Mouse (Mus musculus) embryonic facial prominence, embryonic 14.5 days (tissue): ENCODE data around the gene Pkd2l1. TPM values are rescaled to one million over a fixed set of nuclear protein-coding genes. Genes with fewer than 3 reads are reported as not detected.

Experiments used
- ATAC-seq: fragments of 200-750 bp; cut with Nextera tagmentation; 2 replicates; pipeline ENCODE4 v1.8.0; 2017; ENCODE audit warnings: low read depth, moderate number of reproducible peaks, moderate TSS enrichment
- DNase-seq: peaks from one replicate; pipeline ENCODE4 v3.0.0-alpha.2; 2015; ENCODE audit warnings: low spot score
- H3K27ac ChIP-seq: fragments of 300-500 bp; sonication (generic); replicated peaks from 2 replicates; pipeline ENCODE4 v1.5.1; 2014; ENCODE audit warnings: low read depth, mild to moderate bottlenecking, low read length, moderate library complexity
- H3K27me3 ChIP-seq: fragments of 300-500 bp; sonication (generic); replicated peaks from 2 replicates; pipeline ENCODE4 v1.6.1; 2014; ENCODE audit warnings: low read length; ENCODE audit not compliant: control insufficient read depth, insufficient read depth
- H3K36me3 ChIP-seq: fragments of 300-500 bp; sonication (generic); 2 replicates; pipeline ENCODE4 v1.6.1; 2014; ENCODE audit warnings: low read length, mixed read lengths; ENCODE audit not compliant: control insufficient read depth, insufficient read depth
- H3K4me1 ChIP-seq: fragments of 300-500 bp; sonication (generic); 2 replicates; pipeline ENCODE4 v1.6.1; 2014; ENCODE audit warnings: antibody characterized with exemption, low read length; ENCODE audit not compliant: control insufficient read depth, insufficient read depth
- H3K4me2 ChIP-seq: fragments of 300-500 bp; sonication (generic); 2 replicates; pipeline ENCODE4 v1.6.1; 2014; ENCODE audit warnings: low read depth, mild to moderate bottlenecking, low read length, moderate library complexity, mixed read lengths
- H3K4me3 ChIP-seq: fragments of 300-500 bp; sonication (generic); 2 replicates; pipeline ENCODE4 v1.5.1; 2014; ENCODE audit warnings: low read depth, mild to moderate bottlenecking, low read length
- H3K9ac ChIP-seq: fragments of 300-500 bp; sonication (generic); 2 replicates; pipeline ENCODE4 v1.6.1; 2014; ENCODE audit warnings: low read depth, mild to moderate bottlenecking, low read length, moderate library complexity, mixed read lengths
- H3K9me3 ChIP-seq: fragments of 300-500 bp; sonication (generic); 2 replicates; pipeline ENCODE4 v1.6.1; 2016; ENCODE audit warnings: low read length; ENCODE audit not compliant: control insufficient read depth
- WGBS: fragments of 180-500 bp; shearing (Covaris S2); extraction: QIAGEN DNeasy Blood & Tissue Kit; methylation state at CpG from one replicate; pipeline ENCODE4 v1.1.7; 2014; 5-methylcytosine and 5-hydroxymethylcytosine counted together
- polyA plus RNA-seq: library from polyadenylated mRNA; unstranded; fragments of >200 nt; fragmentation: Nextera tagmentation; extraction: Ambion mirVana; gene quantifications from 2 replicates; pipeline ENCODE4 v1.2.1, GENCODE M21; 2014

The Pkd2l1 gene
- polyA plus RNA-seq, 1 experiment from 2014 or later: 0.11 TPM

- no peak for DNase-seq
- H3K4me1 ChIP-seq: no peaks in the 10 kb centered on the region
- H3K9ac ChIP-seq: no peak overlapping the region
- no peak overlapping the region for H3K4me2 ChIP-seq
- H3K36me3 ChIP-seq: no peaks in the 10 kb centered on the region
- no peaks in the 10 kb centered on the region for H3K9me3 ChIP-seq
- H3K4me3 ChIP-seq: no peak overlapping the region
- ATAC-seq: no peak
- no peaks in the 10 kb centered on the region for H3K27me3 ChIP-seq
- 69% methylated on average over 2 of the region's 2 CpGs for WGBS
- no peak overlapping the region for H3K27ac ChIP-seq
These were observed 14.8 kb upstream of the Pkd2l1 start for GRCm38 (mm10) chr19:44207079-44207478.

DNA sequence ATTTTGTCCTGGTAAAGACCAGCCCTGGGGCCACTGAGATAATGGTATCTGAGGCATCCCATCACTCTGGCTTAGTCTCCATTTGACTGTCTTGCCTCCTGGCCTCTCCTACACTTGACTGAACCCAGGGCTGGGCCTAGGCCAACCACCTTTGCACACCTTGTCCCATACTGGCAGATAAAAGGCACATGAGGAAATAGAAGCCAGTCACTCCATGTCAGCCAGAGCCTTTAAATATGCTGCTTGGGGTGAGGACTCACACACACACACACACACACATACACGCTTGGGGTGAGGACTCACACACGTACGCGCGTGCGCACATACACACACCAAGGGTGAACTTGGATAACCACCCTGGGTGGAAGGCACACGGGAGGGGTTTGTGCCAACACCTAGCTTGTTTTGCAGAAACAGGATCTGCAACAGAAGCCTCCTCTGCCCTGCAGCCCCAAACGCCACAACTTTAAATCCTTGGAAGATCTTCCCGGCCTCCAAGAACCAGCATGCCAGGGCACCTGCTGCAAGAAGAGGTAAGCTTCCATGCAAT lies 10.8 kb upstream of the Pkd2l1 start, which contains the start of gene Scd3:
Scd3 (plus strand) TSS at position 255 of the 550 bp plus-strand sequence.
- no peak within 1 kb of the TSS for H3K4me3 ChIP-seq
- H3K4me1 ChIP-seq: no peaks in the 10 kb centered on the region
- H3K36me3 ChIP-seq: no peaks in the 10 kb centered on the region
- H3K27me3 ChIP-seq: no peaks in the 10 kb centered on the region
- H3K27ac ChIP-seq: no peak within 1 kb of the TSS
- no peak within 1 kb of the TSS for H3K9ac ChIP-seq
- ATAC-seq (peak; percentile 30; the same call in 1 of the 2 replicates), DNase-seq (peak; percentile 15)
- H3K4me2 ChIP-seq: no peak within 1 kb of the TSS
- whole genome bisulfite sequencing: 91% methylated on average over 9 of the region's 9 CpGs
- no peaks in the 10 kb centered on the region for H3K9me3 ChIP-seq

DNA sequence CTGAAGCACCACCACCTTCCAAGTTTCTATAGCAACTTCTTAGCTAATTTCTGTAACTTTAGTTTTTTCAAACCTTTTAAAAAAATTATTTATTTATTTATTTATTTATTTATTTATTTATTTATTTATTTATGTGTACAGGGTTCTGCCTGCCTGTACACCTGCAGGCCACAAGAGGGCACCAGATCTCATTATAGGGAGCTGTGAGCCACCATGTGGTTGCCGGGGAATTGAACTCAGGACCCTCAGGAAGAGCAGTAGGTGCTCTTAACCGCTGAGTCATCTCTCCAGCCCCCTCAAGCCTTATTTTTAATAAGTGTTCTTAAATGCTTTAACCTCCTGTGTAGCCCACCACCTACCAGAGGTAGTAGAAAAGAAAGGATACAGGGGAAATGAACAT lies 6.7 kb upstream of the Pkd2l1 start:
- Histone ChIP-seq H3K36me3 (no peaks in the 10 kb centered on the region), H3K4me2 (no peak overlapping the region), H3K9ac (no peak overlapping the region), H3K27ac (no peak overlapping the region), H3K9me3 (no peaks in the 10 kb centered on the region), H3K4me1 (no peaks in the 10 kb centered on the region), H3K4me3 (no peak overlapping the region), H3K27me3 (no peaks in the 10 kb centered on the region)
- DNase-seq (peak; percentile 10), ATAC-seq (no peak)
- 77% methylated on average over 2 of the region's 2 CpGs for WGBS

DNA sequence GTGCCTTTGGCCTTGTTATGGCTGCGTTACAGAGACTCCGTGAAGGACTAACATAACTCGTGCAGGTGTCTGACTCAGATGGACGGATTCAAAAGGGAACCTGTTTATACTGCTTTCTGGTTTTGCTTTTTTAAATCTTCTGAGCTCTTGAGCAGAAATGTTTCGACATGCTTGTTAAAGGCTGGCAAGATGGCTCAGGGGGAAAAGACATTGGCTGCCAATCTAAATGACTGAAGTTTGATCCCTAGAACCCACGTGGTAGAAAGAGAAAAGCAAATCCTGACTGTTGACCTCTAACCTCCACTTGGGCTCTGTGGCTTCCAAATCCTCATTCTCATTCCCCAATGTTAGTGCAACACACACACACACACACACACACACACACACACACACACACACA lies 6.3 kb upstream of the Pkd2l1 start:
- H3K27me3 ChIP-seq: no peaks in the 10 kb centered on the region
- no peak overlapping the region for H3K9ac ChIP-seq
- H3K27ac ChIP-seq: no peak overlapping the region
- no peak for ATAC-seq
- H3K36me3 ChIP-seq: no peaks in the 10 kb centered on the region
- 81% methylated on average over 6 of the region's 6 CpGs for WGBS
- H3K4me3 ChIP-seq: no peak overlapping the region
- H3K4me2 ChIP-seq: no peak overlapping the region
- H3K4me1 ChIP-seq: no peaks in the 10 kb centered on the region
- no peaks in the 10 kb centered on the region for H3K9me3 ChIP-seq
- DNase-seq: peak; percentile 2

DNA sequence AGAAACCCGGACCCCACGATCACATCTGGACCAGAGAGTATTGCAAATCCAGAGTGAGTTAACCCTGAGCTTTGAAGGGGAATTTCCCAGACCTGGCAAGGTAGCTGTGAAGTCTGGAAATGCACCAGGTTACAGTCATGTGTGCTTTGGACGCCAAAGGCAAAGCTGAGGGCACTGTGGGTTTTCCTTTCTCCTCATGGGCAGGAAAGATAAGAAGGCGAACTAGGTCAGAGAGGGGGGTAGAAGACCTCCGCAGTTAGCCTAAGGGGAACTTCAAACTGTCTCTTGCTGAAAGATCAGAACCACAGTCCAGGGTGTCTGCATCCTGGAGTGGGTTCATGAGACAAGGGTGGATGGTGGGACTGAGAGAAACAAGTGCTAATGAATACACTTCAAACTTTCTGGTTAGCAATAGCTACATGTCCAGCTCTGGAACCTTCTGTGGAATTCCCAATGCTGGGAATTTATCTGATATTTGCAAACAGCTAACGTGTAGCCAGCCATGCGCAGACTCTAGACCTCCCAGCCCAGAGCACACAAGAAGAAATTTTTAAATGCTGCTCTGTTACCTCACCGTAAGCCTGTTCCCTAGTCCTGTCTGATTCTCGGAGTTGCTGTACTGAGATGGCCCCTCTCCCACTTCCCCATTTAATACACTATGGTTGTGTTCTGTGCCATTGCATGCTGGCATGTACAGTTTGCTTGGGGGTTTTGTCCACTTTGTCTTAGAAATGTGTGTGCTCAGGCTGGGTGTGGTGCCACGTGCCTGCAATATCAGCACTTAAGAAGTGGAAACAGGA lies 5.0 kb upstream of the Pkd2l1 start:
- Histone ChIP-seq H3K9me3 (no peaks in the 10 kb centered on the region), H3K27me3 (no peaks in the 10 kb centered on the region), H3K4me1 (no peaks in the 10 kb centered on the region), H3K9ac (no peak overlapping the region), H3K4me3 (no peak overlapping the region), H3K4me2 (no peak overlapping the region), H3K27ac (no peak overlapping the region), H3K36me3 (no peaks in the 10 kb centered on the region)
- ATAC-seq: no peak
- no peak for DNase-seq
- 85% methylated on average over 10 of the region's 10 CpGs for whole genome bisulfite sequencing

DNA sequence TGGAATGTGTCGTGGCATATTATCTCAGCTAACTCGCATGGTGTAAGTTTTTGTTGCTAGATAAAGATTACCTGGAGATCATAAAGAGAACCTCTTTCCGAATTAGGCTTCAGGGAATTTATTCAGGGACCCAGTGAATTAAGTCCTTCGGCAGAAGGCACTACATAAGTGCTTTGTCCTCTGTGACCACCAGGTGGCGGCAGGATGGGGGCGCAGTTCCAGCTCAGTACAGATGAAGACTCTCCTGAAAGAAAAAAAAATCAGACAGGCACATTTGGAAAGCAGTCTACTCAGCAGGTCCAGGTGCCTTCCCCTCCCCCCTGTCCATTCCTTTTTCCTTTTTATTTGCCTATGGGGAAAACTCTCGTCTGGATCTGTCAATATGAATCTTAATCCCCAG lies 2.9 kb upstream of the Pkd2l1 start:
- ATAC-seq: no peak

GRCm38 (mm10) chr19:44193906-44194305 lies 1.7 kb upstream of the Pkd2l1 start:
- no peaks in the 10 kb centered on the region for H3K9me3 ChIP-seq
- peak; percentile 3 for DNase-seq
- no peak overlapping the region for H3K27ac ChIP-seq
- no peak overlapping the region for H3K9ac ChIP-seq
- no peak overlapping the region for H3K4me2 ChIP-seq
- no peak overlapping the region for H3K4me3 ChIP-seq
- H3K36me3 ChIP-seq: no peaks in the 10 kb centered on the region
- ATAC-seq: no peak
- H3K4me1 ChIP-seq: no peaks in the 10 kb centered on the region
- 76% methylated on average over 7 of the region's 7 CpGs for WGBS
- no peaks in the 10 kb centered on the region for H3K27me3 ChIP-seq

More for the DNA sequence above, 2.9 kb upstream of the Pkd2l1 start:
- 15% methylated on average over 7 of the region's 7 CpGs for WGBS
- no peaks in the 10 kb centered on the region for H3K27me3 ChIP-seq
- H3K27ac ChIP-seq: no peak overlapping the region
- no peak overlapping the region for H3K4me3 ChIP-seq
- H3K9me3 ChIP-seq: no peaks in the 10 kb centered on the region
- peak; percentile 69 for DNase-seq
- no peak overlapping the region for H3K4me2 ChIP-seq
- no peaks in the 10 kb centered on the region for H3K36me3 ChIP-seq
- no peak overlapping the region for H3K9ac ChIP-seq
- no peaks in the 10 kb centered on the region for H3K4me1 ChIP-seq

DNA sequence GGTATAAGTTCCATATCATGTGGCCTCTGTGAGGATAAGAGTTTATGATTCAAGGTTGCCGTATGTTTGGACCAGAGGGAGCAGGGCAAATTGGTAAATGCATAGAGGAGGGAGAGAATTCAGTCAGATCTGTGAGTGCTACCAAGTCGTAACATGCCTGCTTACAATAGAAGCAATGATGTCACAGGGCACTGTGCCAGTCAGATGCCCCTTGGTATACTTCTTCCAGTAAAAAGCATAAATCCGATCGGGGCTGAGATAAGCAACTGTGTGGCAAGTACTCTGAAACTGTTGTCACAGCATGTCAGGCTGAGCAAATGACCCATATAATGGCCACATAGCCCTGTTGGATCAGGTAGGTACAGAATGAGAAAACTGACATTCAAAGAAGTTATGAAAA lies 3.2 kb downstream of the Pkd2l1 start:
- no peak overlapping the region for H3K4me3 ChIP-seq
- no peaks in the 10 kb centered on the region for H3K36me3 ChIP-seq
- H3K9me3 ChIP-seq: no peaks in the 10 kb centered on the region
- H3K4me2 ChIP-seq: no peak overlapping the region
- no peak overlapping the region for H3K27ac ChIP-seq
- no peaks in the 10 kb centered on the region for H3K4me1 ChIP-seq
- no peak overlapping the region for H3K9ac ChIP-seq
- 74% methylated on average over 4 of the region's 4 CpGs for WGBS
- DNase-seq (peak; percentile 34), ATAC-seq (no peak)
- H3K27me3 ChIP-seq: no peaks in the 10 kb centered on the region

DNA sequence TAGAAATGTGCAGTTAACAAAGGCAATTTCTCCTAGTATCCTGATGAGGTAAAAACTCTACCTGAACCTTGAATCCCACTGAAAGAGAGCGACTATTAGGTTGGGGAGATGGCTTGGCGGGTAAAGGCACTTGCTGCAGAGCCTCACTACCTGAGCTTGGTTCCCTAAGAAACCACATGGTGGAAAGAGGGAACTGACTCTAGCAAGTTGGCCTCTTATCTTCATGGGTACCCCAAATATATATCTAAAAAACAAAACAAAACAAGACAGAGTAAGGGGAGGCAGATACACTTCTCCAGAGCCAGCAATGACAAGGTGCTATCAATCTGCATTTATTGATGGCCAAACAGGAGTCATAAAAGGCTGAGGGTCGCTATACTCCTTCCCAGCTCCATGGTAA lies 8.3 kb downstream of the Pkd2l1 start:
- ATAC-seq: no peak
- WGBS: 77% methylated on average over 3 of the region's 3 CpGs
- H3K36me3 ChIP-seq: no peaks in the 10 kb centered on the region

More for the DNA sequence above, 8.3 kb downstream of the Pkd2l1 start:
- Histone ChIP-seq H3K27me3 (no peaks in the 10 kb centered on the region), H3K27ac (no peak overlapping the region), H3K4me1 (no peaks in the 10 kb centered on the region), H3K9ac (no peak overlapping the region), H3K4me2 (no peak overlapping the region), H3K4me3 (no peak overlapping the region), H3K9me3 (no peaks in the 10 kb centered on the region)
- DNase-seq: no peak
